Comparison of ENCODE assay signal across 14 mouse cellular contexts in genomic region chr7:53482150-53482837, GRCm38 (mm10).
"Had no signal": no experiment of that assay in that cellular context is flagged by ENCODE, and none has a peak within 500 bp of the region (broad histone marks: within the 10 kb centered on the region; RNA-seq: fewer than 3 reads in every experiment).

No protein-coding gene starts in this region.

- H3K4me2 ChIP-seq: kidney, embryonic 15.5 days; limb, embryonic 15.5 days; liver, embryonic 12.5 days; lung, embryonic 14.5 days; midbrain, embryonic 12.5 days; neural tube, embryonic 12.5 days had no signal

- H3K4me1 ChIP-seq: kidney, embryonic 15.5 days; limb, embryonic 15.5 days; liver, embryonic 12.5 days; megakaryocyte, embryonic 14.5 days; midbrain, embryonic 12.5 days; neural tube, embryonic 12.5 days had no signal

- H3K27me3 ChIP-seq: kidney, embryonic 15.5 days; limb, embryonic 15.5 days; liver, embryonic 12.5 days; megakaryocyte, embryonic 14.5 days; midbrain, embryonic 12.5 days; neural tube, embryonic 12.5 days had no signal

- H3K9me3 ChIP-seq: kidney, embryonic 15.5 days; limb, embryonic 15.5 days; liver, embryonic 12.5 days; megakaryocyte, embryonic 14.5 days; midbrain, embryonic 12.5 days; neural tube, embryonic 12.5 days had no signal

- ATAC-seq: liver, embryonic 12.5 days had no signal

- H3K36me3 ChIP-seq: kidney, embryonic 15.5 days; limb, embryonic 15.5 days; liver, embryonic 12.5 days; midbrain, embryonic 12.5 days; neural tube, embryonic 12.5 days had no signal

- H3K27ac ChIP-seq: kidney, embryonic 15.5 days; limb, embryonic 15.5 days; liver, embryonic 12.5 days; midbrain, embryonic 12.5 days; neural tube, embryonic 12.5 days had no signal

- H3K9ac ChIP-seq: kidney, embryonic 15.5 days; limb, embryonic 15.5 days; liver, embryonic 12.5 days; lung, embryonic 14.5 days; midbrain, embryonic 12.5 days; neural tube, embryonic 12.5 days had no signal

- H3K4me3 ChIP-seq: kidney, embryonic 15.5 days; limb, embryonic 15.5 days; liver, embryonic 12.5 days; megakaryocyte, embryonic 14.5 days; midbrain, embryonic 12.5 days; neural tube, embryonic 12.5 days had no signal

- DNase-seq: kidney, postnatal 14 days; lung, embryonic 14.5 days; lung, postnatal 10 days; lung, postnatal 4 days; right cerebral cortex, postnatal 4 days; spleen, adult 18-20 months; thymus, adult 18-20 months; thymus, postnatal 14 days had no signal
